Mouse (Mus musculus): ENCODE data around the gene 6430531B16Rik. TPM values are rescaled to one million over a fixed set of nuclear protein-coding genes. Genes with fewer than 3 reads are reported as not detected.

Gene 6430531B16Rik
- polyA plus RNA-seq, 1 experiment: 114 TPM

- H3K4me1 ChIP-seq (ENCODE audit: control insufficient read depth, insufficient read depth, low read length): no peaks in the 10 kb centered on the region
- H3K27ac ChIP-seq (ENCODE audit: control insufficient read depth, insufficient read depth, low read depth, low read length): peak overlapping the region; percentile 87
- TF ChIP-seq POLR2A (IDR thresholded peaks at IDR 0.05; ENCODE audit: control insufficient read depth, low read depth, low read length): no peak; the same call in none of the 2 replicates
- TF ChIP-seq CTCF (IDR thresholded peaks at IDR 0.05; ENCODE audit: control insufficient read depth, insufficient read depth, insufficient replicate concordance, low read depth, low read length): no peak
- no peaks in the 10 kb centered on the region for H3K27me3 ChIP-seq (ENCODE audit: control insufficient read depth, insufficient read depth, low read length)
- H3K36me3 ChIP-seq (ENCODE audit: control insufficient read depth, insufficient read depth, low read length): no peaks in the 10 kb centered on the region
- no peak overlapping the region for H3K4me3 ChIP-seq (ENCODE audit: control insufficient read depth, low read depth, low read length)
These were observed 17.4 kb downstream of the 6430531B16Rik start for GRCm38 (mm10) chr7:139961141-139961540.

GRCm38 (mm10) chr7:139957958-139958357 lies 20.6 kb downstream of the 6430531B16Rik start:
- Histone ChIP-seq H3K4me1 (ENCODE audit: control insufficient read depth, insufficient read depth, low read length) (no peaks in the 10 kb centered on the region), H3K4me3 (ENCODE audit: control insufficient read depth, low read depth, low read length) (peak overlapping the region; percentile 60), H3K27me3 (ENCODE audit: control insufficient read depth, insufficient read depth, low read length) (no peaks in the 10 kb centered on the region), H3K36me3 (ENCODE audit: control insufficient read depth, insufficient read depth, low read length) (no peaks in the 10 kb centered on the region), H3K27ac (ENCODE audit: control insufficient read depth, insufficient read depth, low read depth, low read length) (peak overlapping the region; percentile 75)
- TF ChIP-seq CTCF (IDR thresholded peaks at IDR 0.05; ENCODE audit: control insufficient read depth, insufficient read depth, insufficient replicate concordance, low read depth, low read length) (no peak), POLR2A (IDR thresholded peaks at IDR 0.05; ENCODE audit: control insufficient read depth, low read depth, low read length) (peak; percentile 81; the same call in 1 of the 2 replicates)

GRCm38 (mm10) chr7:139957437-139957836 lies 21.1 kb downstream of the 6430531B16Rik start:
- H3K4me1 ChIP-seq (ENCODE audit: control insufficient read depth, insufficient read depth, low read length): no peaks in the 10 kb centered on the region

GRCm38 (mm10) chr7:139956658-139957057 lies 21.9 kb downstream of the 6430531B16Rik start:
- Histone ChIP-seq H3K36me3 (ENCODE audit: control insufficient read depth, insufficient read depth, low read length) (no peaks in the 10 kb centered on the region), H3K27ac (ENCODE audit: control insufficient read depth, insufficient read depth, low read depth, low read length) (no peak overlapping the region), H3K4me3 (ENCODE audit: control insufficient read depth, low read depth, low read length) (no peak overlapping the region; the same call in 1 of the 2 replicates), H3K4me1 (ENCODE audit: control insufficient read depth, insufficient read depth, low read length) (peaks cover 2% of the 10 kb centered on the region; the same call in 1 of the 2 replicates), H3K27me3 (ENCODE audit: control insufficient read depth, insufficient read depth, low read length) (no peaks in the 10 kb centered on the region)
- TF ChIP-seq POLR2A (IDR thresholded peaks at IDR 0.05; ENCODE audit: control insufficient read depth, low read depth, low read length) (peak; percentile 39; the same call in 1 of the 2 replicates), CTCF (IDR thresholded peaks at IDR 0.05; ENCODE audit: control insufficient read depth, insufficient read depth, insufficient replicate concordance, low read depth, low read length) (no peak)

More at GRCm38 (mm10) chr7:139957437-139957836, 21.1 kb downstream of the 6430531B16Rik start:
- Histone ChIP-seq H3K4me3 (ENCODE audit: control insufficient read depth, low read depth, low read length) (peak overlapping the region; percentile 60), H3K36me3 (ENCODE audit: control insufficient read depth, insufficient read depth, low read length) (no peaks in the 10 kb centered on the region), H3K27me3 (ENCODE audit: control insufficient read depth, insufficient read depth, low read length) (no peaks in the 10 kb centered on the region), H3K27ac (ENCODE audit: control insufficient read depth, insufficient read depth, low read depth, low read length) (peak overlapping the region; percentile 75)
- TF ChIP-seq POLR2A (IDR thresholded peaks at IDR 0.05; ENCODE audit: control insufficient read depth, low read depth, low read length) (no peak), CTCF (IDR thresholded peaks at IDR 0.05; ENCODE audit: control insufficient read depth, insufficient read depth, insufficient replicate concordance, low read depth, low read length) (no peak)

GRCm38 (mm10) chr7:139955505-139955904 lies 23.1 kb downstream of the 6430531B16Rik start:
- Histone ChIP-seq H3K27ac (ENCODE audit: control insufficient read depth, insufficient read depth, low read depth, low read length) (no peak overlapping the region), H3K27me3 (ENCODE audit: control insufficient read depth, insufficient read depth, low read length) (no peaks in the 10 kb centered on the region), H3K4me3 (ENCODE audit: control insufficient read depth, low read depth, low read length) (no peak overlapping the region), H3K4me1 (ENCODE audit: control insufficient read depth, insufficient read depth, low read length) (peaks cover 4% of the 10 kb centered on the region; the same call in 1 of the 2 replicates), H3K36me3 (ENCODE audit: control insufficient read depth, insufficient read depth, low read length) (no peaks in the 10 kb centered on the region)
- TF ChIP-seq POLR2A (IDR thresholded peaks at IDR 0.05; ENCODE audit: control insufficient read depth, low read depth, low read length) (no peak), CTCF (IDR thresholded peaks at IDR 0.05; ENCODE audit: control insufficient read depth, insufficient read depth, insufficient replicate concordance, low read depth, low read length) (no peak)

- H3K27me3 ChIP-seq (ENCODE audit: control insufficient read depth, insufficient read depth, low read length): no peaks in the 10 kb centered on the region; the same call in 1 of the 2 replicates
- TF ChIP-seq POLR2A (IDR thresholded peaks at IDR 0.05; ENCODE audit: control insufficient read depth, low read depth, low read length) (no peak), CTCF (IDR thresholded peaks at IDR 0.05; ENCODE audit: control insufficient read depth, insufficient read depth, insufficient replicate concordance, low read depth, low read length) (no peak)
- H3K27ac ChIP-seq (ENCODE audit: control insufficient read depth, insufficient read depth, low read depth, low read length): no peak overlapping the region
- H3K4me3 ChIP-seq (ENCODE audit: control insufficient read depth, low read depth, low read length): no peak overlapping the region
- H3K36me3 ChIP-seq (ENCODE audit: control insufficient read depth, insufficient read depth, low read length): no peaks in the 10 kb centered on the region
- H3K4me1 ChIP-seq (ENCODE audit: control insufficient read depth, insufficient read depth, low read length): peaks cover 13% of the 10 kb centered on the region
These were observed 26.4 kb downstream of the 6430531B16Rik start for GRCm38 (mm10) chr7:139951991-139952633.

- TF ChIP-seq CTCF (IDR thresholded peaks at IDR 0.05; ENCODE audit: control insufficient read depth, insufficient read depth, insufficient replicate concordance, low read depth, low read length) (no peak), POLR2A (IDR thresholded peaks at IDR 0.05; ENCODE audit: control insufficient read depth, low read depth, low read length) (no peak; the same call in 1 of the 2 replicates)
- peak overlapping the region; percentile 81 for H3K4me3 ChIP-seq (ENCODE audit: control insufficient read depth, low read depth, low read length)
- H3K36me3 ChIP-seq (ENCODE audit: control insufficient read depth, insufficient read depth, low read length): no peaks in the 10 kb centered on the region
- no peaks in the 10 kb centered on the region; the same call in 1 of the 2 replicates for H3K27me3 ChIP-seq (ENCODE audit: control insufficient read depth, insufficient read depth, low read length)
- H3K4me1 ChIP-seq (ENCODE audit: control insufficient read depth, insufficient read depth, low read length): peaks cover 14% of the 10 kb centered on the region
- H3K27ac ChIP-seq (ENCODE audit: control insufficient read depth, insufficient read depth, low read depth, low read length): peak overlapping the region; percentile 37; the same call in 1 of the 2 replicates
These were observed 27.5 kb downstream of the 6430531B16Rik start for GRCm38 (mm10) chr7:139951079-139951478.
